Mouse (Mus musculus): Measurements from ENCODE around the gene Neurl3. TPM values are rescaled to one million over a fixed set of nuclear protein-coding genes. Genes with fewer than 3 reads are reported as not detected.

Gene Neurl3
- 136 TPM for total RNA-seq (2023)

DNA sequence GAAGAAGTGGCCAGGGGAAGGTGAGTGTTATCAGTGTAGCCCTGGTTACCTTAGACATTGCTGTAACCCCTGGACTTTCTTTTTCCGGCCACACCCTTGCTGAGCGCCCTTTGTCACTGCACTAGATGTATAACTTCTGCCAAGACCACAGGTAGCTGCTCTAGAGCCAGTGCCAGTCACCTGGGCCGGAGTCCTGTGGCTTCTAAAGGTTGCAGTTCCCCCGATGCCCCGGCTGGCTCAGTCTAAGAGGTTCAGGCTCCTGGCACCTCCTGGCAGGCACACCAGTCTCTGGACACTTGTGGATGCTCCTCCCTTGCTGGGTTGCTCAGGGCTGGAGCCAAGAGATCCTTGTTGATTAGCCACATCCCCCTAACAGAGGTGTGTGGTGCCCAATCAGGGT lies at the start of gene Neurl3:
Neurl3 (minus strand) TSS at position 225 of the 400 bp plus-strand sequence.

DNA sequence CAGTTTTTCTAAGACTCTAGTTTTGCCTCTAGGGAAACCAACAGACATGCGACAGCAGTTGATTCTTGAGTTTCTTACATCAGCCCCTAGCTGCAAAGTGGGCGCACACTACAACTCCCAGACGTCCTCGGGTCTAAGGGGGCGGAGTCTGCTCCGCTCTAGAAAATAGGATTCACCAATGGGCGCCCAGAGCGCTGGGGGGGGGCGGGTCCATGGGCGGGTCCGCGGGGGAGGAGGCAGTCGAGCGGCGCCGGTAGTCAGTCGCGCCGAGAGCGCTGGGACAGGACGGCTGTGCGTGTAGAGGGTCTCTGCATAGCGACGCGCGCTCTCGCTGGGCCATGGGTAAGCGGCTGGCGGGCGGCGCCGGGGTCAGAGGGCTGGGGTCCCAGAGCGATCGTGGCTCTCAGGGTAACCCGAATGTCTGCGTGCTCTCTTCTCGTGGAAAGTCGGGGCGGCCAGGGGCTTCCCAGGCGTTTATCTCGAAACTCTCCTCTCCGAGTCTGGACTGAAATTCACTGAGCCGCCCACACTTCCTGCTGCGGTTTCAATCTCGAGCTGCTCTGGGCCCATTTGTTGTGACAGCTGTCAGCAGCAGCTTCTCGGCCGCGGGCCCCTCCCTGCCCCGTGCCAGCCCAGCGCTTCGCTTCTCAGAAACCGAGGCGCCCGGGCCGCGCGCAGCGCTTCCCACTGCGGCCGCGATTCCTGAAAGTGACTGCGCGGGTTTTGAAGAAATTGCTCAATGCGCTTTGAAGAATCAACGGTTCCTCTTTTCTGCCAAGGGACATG lies 33.2 kb upstream of the Neurl3 start, which contains the start of gene Arid5a:
Arid5a (plus strand) TSS at position 239 of the 786 bp plus-strand sequence.

DNA sequence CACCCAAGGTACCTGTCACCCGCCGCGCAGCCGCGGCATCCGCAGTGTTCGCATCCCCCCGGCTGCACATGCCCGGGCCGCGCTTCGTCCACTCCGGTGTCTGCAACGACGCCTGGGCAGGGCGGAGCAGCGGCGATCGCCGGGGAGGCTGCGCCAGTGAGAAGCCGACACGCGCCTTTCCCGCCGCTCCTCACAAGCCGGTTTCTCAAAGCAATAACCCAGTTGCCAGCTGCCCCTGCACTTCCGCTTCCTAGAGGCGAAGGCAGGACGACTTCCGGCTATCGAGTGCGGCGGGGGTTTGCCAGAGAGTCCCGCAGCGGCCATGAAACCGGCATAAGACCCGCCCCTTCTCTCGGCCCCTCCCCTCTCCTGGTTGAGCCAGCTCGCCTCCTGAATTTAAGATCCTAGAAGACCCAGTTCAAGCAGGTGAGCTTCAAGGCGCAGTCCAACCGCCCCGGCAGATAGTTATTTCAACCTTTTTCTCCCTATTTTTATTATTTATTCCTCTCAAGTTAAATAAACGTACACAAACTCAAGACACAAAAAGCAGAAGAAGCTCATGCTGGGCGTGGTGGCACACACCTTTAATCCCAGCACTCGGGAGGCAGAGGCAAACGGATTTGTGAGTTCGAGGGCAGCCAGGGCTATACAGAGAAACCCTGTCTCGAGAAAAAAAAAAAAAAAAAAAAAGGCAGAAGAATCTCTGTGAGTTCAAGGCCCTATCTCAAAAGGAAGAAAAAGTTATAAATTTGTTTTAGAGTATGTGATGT lies 30.2 kb downstream of the Neurl3 start, which contains the start of gene Uggt1:
Uggt1 (minus strand) TSS at position 663 of the 770 bp plus-strand sequence.

Other genes starting within 250 kb of the Neurl3 start
- 35.2 TPM for gene Hs6st1, start 206.3 kb downstream of the Neurl3 start, total RNA-seq (2023)
- gene Uggt1, start 30.0 kb downstream of the Neurl3 start, total RNA-seq (2023), result 96.0 TPM
- 690 TPM for gene Arid5a, start 33.1 kb upstream of the Neurl3 start, total RNA-seq (2023)
- gene Kansl3, start 94.5 kb upstream of the Neurl3 start, total RNA-seq (2023), result 84.6 TPM
- gene Fer1l5, start 97.6 kb upstream of the Neurl3 start, total RNA-seq (2023), result not detected
- gene Lman2l, start 170.6 kb upstream of the Neurl3 start, total RNA-seq (2023), result 25.4 TPM
- 16.8 TPM for gene Cnnm4, start 196.9 kb upstream of the Neurl3 start, total RNA-seq (2023)
- gene Cnnm3, start 237.2 kb upstream of the Neurl3 start, total RNA-seq (2023), result 50.5 TPM